Mouse (Mus musculus) lung, postnatal 0 days (tissue): ENCODE data around the gene Ears2.

Experiments
- CTCF ChIP-seq: IDR thresholded peaks from 2 replicates; pipeline ENCODE4 v1.5.1; 2016; ENCODE audit warnings: antibody characterized with exemption, mild to moderate bottlenecking
- EP300 ChIP-seq: IDR thresholded peaks from 2 replicates; pipeline ENCODE4 v1.6.1; 2016; ENCODE audit warnings: antibody characterized with exemption, mild to moderate bottlenecking, control low read depth

DNA sequence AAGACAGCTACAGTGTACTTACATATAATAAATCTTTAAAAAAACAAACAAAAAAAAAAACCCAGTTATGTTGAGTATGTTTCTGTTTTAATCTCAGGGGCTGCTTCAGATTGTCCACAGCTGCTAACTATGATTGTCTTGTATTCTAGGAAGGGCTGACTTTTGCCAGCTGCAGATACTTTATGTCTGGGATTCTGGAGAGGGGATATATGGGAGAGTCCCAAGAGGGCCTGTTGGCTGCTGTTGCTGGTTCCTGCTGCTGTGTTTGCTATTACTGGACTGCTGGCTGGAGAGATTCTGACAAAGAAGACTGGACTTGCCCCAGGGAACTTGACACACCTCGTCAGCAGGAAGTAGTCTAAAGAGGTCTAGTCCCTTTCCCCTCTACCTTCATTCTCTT, 16.2 kb downstream of the Ears2 start:
- no peak for TF ChIP-seq CTCF
- no peak for TF ChIP-seq EP300
